Comparison of ENCODE assay signal across 22 mouse cellular contexts in genomic region chr6:68680099-68680791, GRCm38 (mm10).
DNase-seq lines count a peak whose midpoint lies in the region; ATAC-seq and TF ChIP-seq lines count a peak whose summit lies in the region.
"Had no signal": no experiment of that assay in that cellular context is flagged by ENCODE, and none has a peak within 500 bp of the region (broad histone marks: within the 10 kb centered on the region; RNA-seq: fewer than 3 reads in every experiment).

No protein-coding gene starts in this region.

- H3K4me3 ChIP-seq in MEL (ENCODE audit: control insufficient read depth in 1 of 2, insufficient read depth in 1 of 2, low read depth in 2 of 2, low read length in 2 of 2), result no peak overlapping the region
- H3K4me3 ChIP-seq: forebrain, embryonic 10.5 days; forebrain, embryonic 13.5 days; hindbrain, embryonic 12.5 days; hindbrain, embryonic 15.5 days had no signal

- H3K9me3 ChIP-seq in MEL (replicated peaks; ENCODE audit: insufficient read depth, low read length), result no peaks in the 10 kb centered on the region
- H3K9me3 ChIP-seq: forebrain, embryonic 10.5 days; forebrain, embryonic 13.5 days; hindbrain, embryonic 12.5 days; hindbrain, embryonic 15.5 days had no signal

- H3K27me3 ChIP-seq in MEL (ENCODE audit: control insufficient read depth in 1 of 2, insufficient read depth in 2 of 2, low read length in 2 of 2), result no peaks in the 10 kb centered on the region
- no peaks in the 10 kb centered on the region for H3K27me3 ChIP-seq in splenic B cell, adult 2 months (ENCODE audit: control insufficient read depth, insufficient read depth, low read length, poor library complexity, severe bottlenecking)
- H3K27me3 ChIP-seq: forebrain, embryonic 13.5 days; hindbrain, embryonic 12.5 days; hindbrain, embryonic 15.5 days had no signal

- H3K4me1 ChIP-seq in MEL (ENCODE audit: control insufficient read depth in 1 of 2, insufficient read depth in 2 of 2, low read length in 2 of 2), result peaks cover 2 to 3% of the 10 kb centered on the region in 2 experiments; a peak in 2 of 4 replicates
- H3K4me1 ChIP-seq: forebrain, embryonic 10.5 days; forebrain, embryonic 13.5 days; hindbrain, embryonic 12.5 days; hindbrain, embryonic 15.5 days had no signal

- TF ChIP-seq POLR2A in MEL (IDR thresholded peaks at IDR 0.05; ENCODE audit: control insufficient read depth in 1 of 2, insufficient read depth in 1 of 2, low read depth in 1 of 2, low read length in 2 of 2, poor library complexity in 1 of 2), result no peak

- peak; percentile 79 to 84 for TF ChIP-seq EP300 in MEL (IDR thresholded peaks at IDR 0.05; ENCODE audit: low read depth in 1 of 2, low read length in 2 of 2)

- TF ChIP-seq CTCF in MEL (IDR thresholded peaks at IDR 0.05 in 2 of 3, conservative IDR thresholded peaks at IDR 0.05 in 1 of 3; ENCODE audit: control insufficient read depth in 1 of 3, insufficient read depth in 1 of 3, low read depth in 2 of 3, low read length in 3 of 3, poor library complexity in 1 of 3, severe bottlenecking in 1 of 3), result no peak

- H3K79me2 ChIP-seq in MEL (ENCODE audit: control insufficient read depth, insufficient read depth, low read length, poor library complexity), result no peaks in the 10 kb centered on the region

- H3K9ac ChIP-seq in MEL (ENCODE audit: control insufficient read depth, low read depth, low read length, poor library complexity, severe bottlenecking), result no peak overlapping the region
- H3K9ac ChIP-seq: forebrain, embryonic 13.5 days; hindbrain, embryonic 12.5 days; hindbrain, embryonic 15.5 days had no signal

- TF ChIP-seq RAD21 in MEL (IDR thresholded peaks at IDR 0.05; ENCODE audit: low read depth, low read length), result no peak

- 0 out of 2 replicates have a peak, but pooled peaks have one; percentile 14 for ATAC-seq in megakaryocyte progenitor cell, adult 5-6 weeks (replicated peaks; ENCODE audit: poor library complexity)
- ATAC-seq: activated CD4-positive, CD25-positive, alpha-beta regulatory T cell, adult 4 months; forebrain, embryonic 13.5 days; forebrain, embryonic 16.5 days had no signal

- no peaks in the 10 kb centered on the region for H3K36me3 ChIP-seq in MEL (ENCODE audit: control insufficient read depth in 1 of 2, insufficient read depth in 2 of 2, low read length in 2 of 2)
- no peaks in the 10 kb centered on the region for H3K36me3 ChIP-seq in splenic B cell, adult 2 months (ENCODE audit: control insufficient read depth, insufficient read depth, low read length, poor library complexity, severe bottlenecking)
- H3K36me3 ChIP-seq: forebrain, embryonic 10.5 days; hindbrain, embryonic 12.5 days; hindbrain, embryonic 15.5 days had no signal

- peak overlapping the region; percentile 73 for H3K27ac ChIP-seq in MEL (ENCODE audit: control insufficient read depth, low read depth, low read length)
- H3K27ac ChIP-seq: forebrain, embryonic 10.5 days; forebrain, embryonic 13.5 days; hindbrain, embryonic 12.5 days; hindbrain, embryonic 15.5 days had no signal

- DNase-seq in lung, postnatal 25 days (ENCODE audit: low spot score), result peak; percentile 0
- no peak for DNase-seq in lung, postnatal 14 days
- peak; percentile 68 for DNase-seq in MEL (ENCODE audit: low read depth, low spot score)
- DNase-seq in splenic B cell, adult 2 months (ENCODE audit: low read depth, low spot score), result peak; percentile 59
- DNase-seq in adipocyte (ENCODE audit: low spot score), result no peak
- DNase-seq in left cerebral cortex, adult 9 months (ENCODE audit: low spot score in 2 of 2), result no peak
- DNase-seq in cerebellum, postnatal 36 days, result no peak
- DNase-seq: adrenal gland, postnatal 10 days; adrenal gland, postnatal 36 days; cerebellum, adult 11 months; cerebellum, adult 2 months; cerebellum, postnatal 10 days; gastrocnemius, postnatal 10 days; gastrocnemius, postnatal 36 days; heart, adult 11 months had no signal

TF ChIP-seq in MEL, 35 proteins besides CTCF, POLR2A, EP300 and RAD21:
- TF ChIP-seq MYB (IDR thresholded peaks at IDR 0.05; ENCODE audit: low read depth, low read length) (peak; percentile 46; the same call in 1 of the 2 replicates), SMC3 (IDR thresholded peaks at IDR 0.05; ENCODE audit: low read depth, low read length) (no peak), CHD2 (IDR thresholded peaks at IDR 0.05; ENCODE audit: low read length) (no peak), GATA1 (IDR thresholded peaks at IDR 0.05; ENCODE audit: low read depth, low read length) (peak; percentile 51), TCF12 (IDR thresholded peaks at IDR 0.05; ENCODE audit: low read depth, low read length) (peak; percentile 87), UBTF (IDR thresholded peaks at IDR 0.05; ENCODE audit: borderline replicate concordance, insufficient read depth, low read depth, low read length) (no peak), MAX (IDR thresholded peaks at IDR 0.05; ENCODE audit: low read length) (no peak), MAFK (IDR thresholded peaks at IDR 0.05; ENCODE audit: borderline replicate concordance, low read depth, low read length) (no peak), TAL1 (IDR thresholded peaks at IDR 0.05; ENCODE audit: low read length) (peak; percentile 73), MYC (IDR thresholded peaks at IDR 0.05; ENCODE audit: low read depth, low read length) (no peak), ETS1 (IDR thresholded peaks at IDR 0.05; ENCODE audit: low read depth, low read length) (peak; percentile 79; the same call in 1 of the 2 replicates), NRF1 (IDR thresholded peaks at IDR 0.05; ENCODE audit: insufficient read depth, low read depth, low read length, poor library complexity, severe bottlenecking) (no peak), ZC3H11A (IDR thresholded peaks at IDR 0.05; ENCODE audit: low read depth, low read length) (no peak), POLR2AphosphoS2 (IDR thresholded peaks at IDR 0.05; ENCODE audit: low read length) (no peak), ZNF384 (IDR thresholded peaks at IDR 0.05; ENCODE audit: low read depth, low read length) (no peak), CHD1 (IDR thresholded peaks at IDR 0.05; ENCODE audit: low read depth, low read length) (no peak), MEF2A (IDR thresholded peaks at IDR 0.05; ENCODE audit: extremely low read depth, insufficient replicate concordance, low read depth, low read length, poor library complexity, severe bottlenecking) (no peak)

Comparison
In these comparisons a context has a peak if more than half of its experiments do, and no peak if none do; other contexts are left out.
1. DNase-seq: peak in lung, postnatal 25 days (single experiment), MEL (single experiment) and splenic B cell, adult 2 months (single experiment); none in lung, postnatal 14 days (single experiment), adipocyte (single experiment), left cerebral cortex, adult 9 months (0 of 2) and cerebellum, postnatal 36 days (0 of 2).